Mouse (Mus musculus) myocyte (in vitro differentiated cells): ENCODE results near the gene Slit3.

Source experiments
- POLR2A ChIP-seq: IDR thresholded peaks from one replicate; pipeline ENCODE4 v1.6.1; 2011; ENCODE audit warnings: low read depth, mild to moderate bottlenecking, control low read depth, moderate library complexity; ENCODE audit not compliant: insufficient read length
- TCF12 ChIP-seq: IDR thresholded peaks from one replicate; pipeline ENCODE4 v1.6.1; 2011; ENCODE audit warnings: mild to moderate bottlenecking, control low read depth; ENCODE audit not compliant: poor library complexity, insufficient read depth, severe bottlenecking

- TF ChIP-seq POLR2A (no peak), TCF12 (no peak)
These were observed 75.8 kb downstream of the Slit3 start for GRCm38 (mm10) chr11:35196777-35197176.
